Mouse (Mus musculus): ENCODE results near the gene Hk1. TPM values are rescaled to one million over a fixed set of nuclear protein-coding genes. Genes with fewer than 3 reads are reported as not detected.

The Hk1 gene
- polyA plus RNA-seq, 1 experiment from 2014 or later = 96.0 TPM

DNA sequence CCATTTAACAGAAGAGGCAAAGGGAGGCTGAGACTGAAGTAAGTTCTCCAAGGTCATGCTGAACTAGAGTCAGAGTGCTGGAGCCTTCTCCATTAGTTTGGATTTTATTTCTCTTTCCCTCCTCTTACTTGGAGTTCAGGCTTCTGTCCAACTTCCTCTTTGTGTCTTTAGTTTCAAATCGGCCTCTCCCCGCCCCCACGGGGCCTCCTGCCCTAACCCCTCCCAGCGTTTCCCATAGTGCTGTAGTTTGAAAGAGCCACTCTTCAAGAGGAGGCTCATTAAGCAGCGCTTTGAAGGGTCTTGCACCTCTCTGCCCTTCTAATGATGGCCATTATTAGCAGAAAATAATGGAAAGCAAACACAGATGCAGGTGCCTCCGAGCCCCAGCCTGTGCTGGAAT is 68.2 kb downstream of the Hk1 start:
- no peaks in the 10 kb centered on the region for H3K27me3 ChIP-seq
- no peak for ATAC-seq (ENCODE audit: low read depth)
- no peaks in the 10 kb centered on the region for H3K9me3 ChIP-seq
- H3K4me2 ChIP-seq = no peak overlapping the region
- WGBS = 32% methylated on average over 6 of the region's 6 CpGs
- no peak overlapping the region for H3K9ac ChIP-seq
- 0 out of 2 replicates have a peak, but pooled peaks cover 6% of the 10 kb centered on the region for H3K4me1 ChIP-seq (replicated peaks)
- no peak overlapping the region for H3K27ac ChIP-seq (replicated peaks)
- no peak overlapping the region for H3K4me3 ChIP-seq
- H3K36me3 ChIP-seq = 0 out of 2 replicates have a peak, but pooled peaks cover 7% of the 10 kb centered on the region

DNA sequence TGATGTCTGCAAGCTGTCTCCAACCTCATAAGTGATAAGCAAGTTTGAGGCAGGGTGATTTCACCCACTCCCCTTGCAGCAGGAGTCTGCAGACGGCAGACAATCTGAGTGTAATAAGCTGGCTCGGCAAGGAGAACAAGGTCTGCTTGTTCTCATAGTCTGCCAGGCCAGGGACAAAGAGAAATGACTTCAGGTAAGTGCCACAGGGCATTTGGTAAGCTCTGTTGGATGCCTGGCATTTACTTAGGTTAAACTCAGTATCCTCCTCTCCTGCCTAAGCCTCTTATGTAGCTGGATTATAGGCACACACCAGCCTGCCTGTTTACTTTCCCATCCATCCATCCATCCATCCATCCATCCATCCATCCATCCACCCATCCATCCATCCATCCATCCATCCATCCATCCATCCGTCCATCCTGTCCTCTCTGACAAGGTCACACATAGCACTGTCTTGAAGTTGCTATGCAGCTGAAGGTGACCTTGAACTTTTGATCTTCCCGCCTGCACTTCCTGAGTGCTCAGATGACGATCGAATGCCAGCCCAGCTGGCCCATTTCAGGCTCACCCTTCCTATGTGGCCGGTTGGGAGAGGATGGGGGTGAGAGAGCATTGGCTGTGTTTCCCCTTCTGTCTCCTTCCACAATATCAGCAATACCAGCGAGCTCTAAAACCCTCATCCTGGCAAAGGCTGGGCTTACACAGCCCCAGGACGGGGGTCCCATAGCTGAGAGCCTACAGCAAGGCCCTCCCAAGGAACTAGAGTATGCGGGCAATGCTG is 69.3 kb downstream of the Hk1 start:
- Histone ChIP-seq H3K4me3 (no peak overlapping the region), H3K4me2 (no peak overlapping the region), H3K27me3 (no peaks in the 10 kb centered on the region), H3K9ac (no peak overlapping the region), H3K4me1 (replicated peaks) (0 out of 2 replicates have a peak, but pooled peaks cover 6% of the 10 kb centered on the region), H3K36me3 (0 out of 2 replicates have a peak, but pooled peaks cover 7% of the 10 kb centered on the region), H3K9me3 (no peaks in the 10 kb centered on the region), H3K27ac (replicated peaks) (no peak overlapping the region)
- WGBS = 86% methylated on average over 10 of the region's 10 CpGs
- no peak for ATAC-seq (ENCODE audit: low read depth)

DNA sequence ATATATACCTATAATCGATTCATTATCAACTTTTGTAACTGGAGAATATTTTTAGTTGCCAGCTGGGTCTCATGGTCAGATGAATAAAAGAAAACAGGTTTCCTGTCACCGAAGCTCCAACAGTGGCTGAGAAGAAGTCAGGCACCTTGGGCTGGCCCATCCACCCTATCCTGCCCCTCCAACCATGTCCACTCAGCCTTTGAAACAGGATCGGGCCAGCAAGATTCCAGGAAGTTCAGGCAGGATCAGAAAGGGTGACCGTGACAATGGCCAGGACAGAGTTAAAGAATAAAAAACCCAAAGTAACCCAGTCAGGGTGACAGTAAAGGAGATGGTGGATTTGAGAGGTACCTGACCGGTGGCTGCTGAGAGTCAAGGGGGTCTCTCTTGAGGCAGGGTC is 70.1 kb downstream of the Hk1 start:
- Histone ChIP-seq H3K4me3 (no peak overlapping the region), H3K27me3 (no peaks in the 10 kb centered on the region), H3K36me3 (peaks cover 4% of the 10 kb centered on the region; the same call in 1 of the 2 replicates), H3K9ac (no peak overlapping the region), H3K4me1 (replicated peaks) (0 out of 2 replicates have a peak, but pooled peaks cover 6% of the 10 kb centered on the region), H3K9me3 (no peaks in the 10 kb centered on the region), H3K4me2 (no peak overlapping the region), H3K27ac (replicated peaks) (no peak overlapping the region)
- no peak for ATAC-seq (ENCODE audit: low read depth)
- WGBS = 91% methylated on average over 5 of the region's 5 CpGs

DNA sequence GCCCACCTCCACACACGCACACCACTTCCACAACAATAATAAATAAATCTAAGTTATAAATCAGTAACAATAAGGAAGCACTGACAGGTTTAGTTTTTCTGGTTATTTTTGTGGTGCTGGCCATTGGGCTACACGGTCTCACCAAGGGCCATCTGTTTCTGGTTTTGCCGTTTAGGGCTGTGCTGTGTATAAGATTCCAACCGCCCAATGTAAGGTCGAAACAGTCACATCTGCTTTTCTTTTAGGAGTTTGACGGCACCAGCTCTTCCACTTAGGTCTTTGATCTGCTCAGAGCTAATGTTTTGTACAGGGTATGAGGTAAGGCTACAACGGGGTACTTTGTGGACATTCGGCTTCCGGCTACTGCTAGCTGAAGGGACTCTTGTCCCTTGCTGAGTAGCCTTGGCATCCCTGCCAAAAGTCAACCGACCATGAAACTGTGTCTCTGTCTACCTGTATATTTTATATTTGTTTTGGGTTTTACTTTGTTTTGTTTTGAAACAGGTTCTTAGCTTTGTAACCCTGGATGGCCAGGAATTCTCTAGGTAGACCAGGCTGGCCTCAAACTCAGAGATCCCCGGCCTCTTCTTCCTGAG is 70.7 kb downstream of the Hk1 start:
- H3K4me3 ChIP-seq = no peak overlapping the region
- no peaks in the 10 kb centered on the region for H3K27me3 ChIP-seq
- no peak overlapping the region for H3K4me2 ChIP-seq
- 88% methylated on average over 11 of the region's 11 CpGs for WGBS
- 0 out of 2 replicates have a peak, but pooled peaks cover 6% of the 10 kb centered on the region for H3K4me1 ChIP-seq (replicated peaks)
- H3K36me3 ChIP-seq = peaks cover 9% of the 10 kb centered on the region
- no peaks in the 10 kb centered on the region for H3K9me3 ChIP-seq
- ATAC-seq (ENCODE audit: low read depth) = no peak
- no peak overlapping the region for H3K9ac ChIP-seq
- H3K27ac ChIP-seq (replicated peaks) = no peak overlapping the region

DNA sequence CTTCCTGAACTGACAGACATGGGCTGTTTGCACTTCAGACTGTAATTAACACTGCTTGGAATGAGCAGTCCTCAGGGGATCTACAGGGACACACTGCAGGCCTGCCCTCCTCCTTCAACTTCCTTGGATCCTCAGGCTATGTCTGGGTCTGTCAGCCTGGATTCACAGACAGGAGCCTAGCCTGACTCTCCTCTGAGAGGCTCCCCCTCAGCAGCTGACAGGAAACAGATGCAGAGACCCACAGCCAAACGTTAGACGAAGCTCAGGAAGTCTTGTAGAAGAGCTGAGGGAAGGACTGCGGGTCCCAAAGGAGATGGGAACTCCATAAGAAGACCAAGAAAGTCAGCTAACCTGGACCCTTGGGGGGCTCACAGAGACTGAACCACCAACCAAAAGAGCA is 73.2 kb downstream of the Hk1 start:
- ATAC-seq (ENCODE audit: low read depth) = no peak
- Histone ChIP-seq H3K9me3 (no peaks in the 10 kb centered on the region), H3K4me2 (no peak overlapping the region), H3K27me3 (no peaks in the 10 kb centered on the region), H3K27ac (replicated peaks) (no peak overlapping the region), H3K9ac (no peak overlapping the region), H3K36me3 (peaks cover 25% of the 10 kb centered on the region), H3K4me3 (no peak overlapping the region), H3K4me1 (replicated peaks) (0 out of 2 replicates have a peak, but pooled peaks cover 2% of the 10 kb centered on the region)
- 62% methylated on average over 3 of the region's 3 CpGs for WGBS

DNA sequence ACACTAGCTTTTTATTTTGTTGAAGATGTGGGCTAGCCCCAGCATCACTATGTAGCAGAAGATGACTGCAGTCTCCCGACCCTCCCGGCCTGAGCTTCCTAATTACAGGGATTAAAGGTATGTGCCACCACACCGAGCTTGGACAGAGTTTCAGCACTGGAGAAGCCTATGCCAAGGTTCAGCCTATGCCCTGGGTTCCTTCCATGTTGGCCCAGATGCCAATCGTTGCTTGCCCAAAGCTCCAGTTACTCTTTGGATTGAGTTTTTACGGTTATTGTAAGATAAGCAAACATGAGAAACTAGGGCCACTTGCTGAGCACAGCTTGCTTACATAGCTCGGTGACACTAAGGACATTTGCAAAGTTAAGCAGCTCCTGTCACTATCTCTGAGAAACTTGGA is 74.6 kb downstream of the Hk1 start:
- Histone ChIP-seq H3K27me3 (no peaks in the 10 kb centered on the region), H3K4me1 (replicated peaks) (no peaks in the 10 kb centered on the region), H3K4me2 (no peak overlapping the region), H3K36me3 (peaks cover 25% of the 10 kb centered on the region), H3K27ac (replicated peaks) (no peak overlapping the region), H3K9me3 (no peaks in the 10 kb centered on the region), H3K9ac (no peak overlapping the region), H3K4me3 (no peak overlapping the region)
- no peak for ATAC-seq (ENCODE audit: low read depth)
- 81% methylated on average over 6 of the region's 6 CpGs for WGBS

DNA sequence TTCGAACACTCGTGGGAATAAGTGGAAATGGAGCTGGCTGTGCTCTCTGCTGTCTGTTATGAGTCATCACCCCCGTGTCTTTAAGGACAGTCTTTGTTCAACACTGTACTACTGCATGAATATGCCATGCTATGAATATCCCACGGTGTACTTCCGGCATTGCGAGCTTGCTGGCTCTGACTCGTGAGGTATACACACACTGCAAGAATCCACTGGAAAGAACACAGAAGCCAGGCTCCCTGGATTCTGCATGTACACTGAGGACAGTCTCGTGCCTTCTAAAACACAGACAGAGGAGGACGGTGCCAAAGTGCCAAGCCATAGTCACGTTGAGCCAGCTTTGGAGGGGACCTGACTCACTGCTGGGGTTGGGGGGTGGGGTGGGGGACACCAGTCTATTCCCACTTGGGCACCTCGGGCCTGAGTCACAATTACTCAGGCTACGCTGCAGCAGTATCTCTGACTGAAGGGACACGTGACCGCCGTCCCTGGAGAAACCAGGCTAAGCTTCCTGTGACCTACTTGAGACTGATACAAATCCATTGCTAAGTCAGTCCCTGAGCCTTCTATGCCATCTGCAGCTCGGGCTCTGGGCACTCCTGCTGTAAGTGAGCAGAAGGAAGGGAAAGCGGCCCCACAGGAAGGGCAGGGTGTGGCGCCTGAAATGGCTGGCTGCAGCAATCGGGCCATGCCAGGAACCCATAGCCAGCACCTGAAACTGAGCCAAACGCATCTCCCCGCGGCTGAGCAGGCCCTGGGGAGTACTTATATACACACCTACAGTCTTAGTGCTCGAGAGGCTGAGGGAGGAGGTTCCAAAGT is 79.5 kb downstream of the Hk1 start:
- peaks cover 51% of the 10 kb centered on the region for H3K36me3 ChIP-seq

DNA sequence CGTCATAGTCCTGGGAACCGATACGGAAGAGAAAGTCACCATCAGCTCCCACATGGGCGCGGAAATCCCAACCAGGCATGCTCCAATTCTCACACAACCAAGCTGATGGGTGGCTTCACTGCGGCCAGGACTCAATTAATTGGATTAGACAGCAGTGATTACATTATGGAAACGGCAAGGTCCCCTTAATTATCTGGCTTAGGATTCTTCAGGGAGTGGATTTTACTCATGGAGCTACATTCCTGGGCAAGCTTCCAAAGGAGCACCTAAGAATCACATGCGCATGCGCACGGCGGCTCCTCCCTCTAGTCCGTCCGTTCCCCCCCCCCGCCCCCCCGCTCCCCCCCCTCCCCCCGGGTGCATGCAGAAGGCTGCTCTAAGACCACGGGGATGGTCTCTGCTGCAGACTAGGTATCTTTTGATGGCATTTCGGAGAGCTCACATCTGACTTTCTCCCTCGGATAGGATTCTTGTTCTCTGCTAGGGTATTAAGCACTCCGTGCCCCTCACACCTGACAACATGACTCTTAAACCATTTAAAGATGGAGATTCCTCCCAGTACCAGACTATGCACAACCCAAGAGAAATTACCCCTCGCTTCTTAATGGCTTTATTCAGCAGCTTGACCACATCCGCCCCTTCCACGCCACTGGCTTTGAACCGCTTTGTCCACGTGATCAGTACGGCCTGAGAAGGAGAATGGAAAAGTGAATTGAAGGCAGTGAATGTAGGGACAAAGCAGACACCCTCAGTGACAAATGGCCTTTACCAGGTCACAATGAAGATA is 83.4 kb downstream of the Hk1 start:
- WGBS = 47% methylated on average over 25 of the region's 26 CpGs
- peaks cover 65% of the 10 kb centered on the region for H3K36me3 ChIP-seq
- peak overlapping the region; percentile 24; the same call in 1 of the 2 replicates for H3K4me2 ChIP-seq
- H3K9ac ChIP-seq = no peak overlapping the region
- ATAC-seq (ENCODE audit: low read depth) = peak; percentile 44; the same call in 1 of the 2 replicates
- no peaks in the 10 kb centered on the region for H3K27me3 ChIP-seq
- H3K4me1 ChIP-seq (replicated peaks) = peaks cover 4% of the 10 kb centered on the region; the same call in 1 of the 2 replicates
- no peak overlapping the region for H3K27ac ChIP-seq (replicated peaks)
- H3K4me3 ChIP-seq = no peak overlapping the region
- H3K9me3 ChIP-seq = no peaks in the 10 kb centered on the region

More for the DNA sequence above, 79.5 kb downstream of the Hk1 start:
- Histone ChIP-seq H3K4me3 (no peak overlapping the region), H3K27me3 (no peaks in the 10 kb centered on the region), H3K27ac (replicated peaks) (no peak overlapping the region), H3K4me2 (no peak overlapping the region), H3K9ac (no peak overlapping the region), H3K4me1 (replicated peaks) (peaks cover 4% of the 10 kb centered on the region; the same call in 1 of the 2 replicates), H3K9me3 (no peaks in the 10 kb centered on the region)
- 80% methylated on average over 23 of the region's 23 CpGs for WGBS
- no peak for ATAC-seq (ENCODE audit: low read depth)

DNA sequence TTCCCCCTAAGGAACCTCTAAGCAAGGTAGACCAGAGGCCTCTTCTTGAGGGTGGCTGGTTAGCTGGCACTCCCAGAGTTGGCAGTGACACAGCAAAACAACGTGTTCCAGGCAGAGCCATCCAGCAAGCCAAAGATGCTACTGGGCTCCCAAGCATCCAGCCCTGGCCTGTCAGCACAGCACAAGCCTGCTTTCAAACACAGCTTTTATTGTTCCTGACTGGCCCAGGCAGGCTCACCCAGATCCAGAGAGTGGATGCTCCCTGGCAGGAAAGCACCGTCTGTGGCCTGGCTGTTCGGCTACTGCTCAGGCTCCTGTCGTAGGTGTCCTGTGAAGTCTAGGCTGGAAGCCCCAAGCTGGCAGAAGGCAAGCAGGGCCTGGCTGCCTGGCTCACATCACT is 85.6 kb downstream of the Hk1 start:
- Histone ChIP-seq H3K27me3 (no peaks in the 10 kb centered on the region), H3K4me3 (no peak overlapping the region), H3K4me2 (no peak overlapping the region), H3K36me3 (peaks cover 81% of the 10 kb centered on the region), H3K4me1 (replicated peaks) (peaks cover 4% of the 10 kb centered on the region; the same call in 1 of the 2 replicates), H3K9ac (no peak overlapping the region), H3K27ac (replicated peaks) (no peak overlapping the region), H3K9me3 (no peaks in the 10 kb centered on the region)
- ATAC-seq (ENCODE audit: low read depth) = no peak
- WGBS = 80% methylated on average over 4 of the region's 4 CpGs

DNA sequence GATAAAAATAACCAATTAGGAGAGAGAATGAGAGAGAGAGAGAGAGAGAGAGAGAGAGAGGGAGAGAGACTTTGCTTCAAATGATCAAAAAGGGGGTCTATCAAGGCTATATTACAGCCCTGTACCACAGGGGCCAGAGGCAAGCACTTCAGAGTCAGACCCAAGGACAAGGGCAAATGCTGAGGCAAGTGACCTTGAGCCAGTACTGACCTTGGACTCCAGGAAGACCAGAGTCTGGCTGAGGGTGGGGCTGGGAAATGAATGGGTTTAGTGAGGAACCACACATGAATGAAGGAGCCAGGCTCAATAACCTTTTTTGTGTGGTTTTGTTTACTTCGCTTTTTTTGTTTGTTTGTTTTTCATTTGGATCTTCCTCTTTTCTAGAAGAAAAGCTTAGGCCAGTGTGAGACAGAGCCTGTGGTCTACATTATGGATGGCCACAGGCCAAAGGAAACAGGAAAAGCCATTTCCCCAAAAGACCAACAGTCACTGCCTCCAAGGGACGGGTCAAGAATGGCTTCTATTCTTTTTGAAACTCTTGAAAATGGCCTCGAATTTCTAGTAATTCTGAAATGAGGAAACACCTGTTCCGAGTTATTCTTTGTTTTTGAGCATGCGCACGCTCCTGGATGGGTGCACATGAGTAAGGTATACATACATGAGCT is 92.1 kb downstream of the Hk1 start:
- 82% methylated on average over 6 of the region's 6 CpGs for WGBS
- no peak overlapping the region for H3K27ac ChIP-seq (replicated peaks)
- H3K27me3 ChIP-seq = no peaks in the 10 kb centered on the region
- ATAC-seq (ENCODE audit: low read depth) = no peak
- H3K9ac ChIP-seq = no peak overlapping the region
- H3K4me3 ChIP-seq = no peak overlapping the region
- H3K4me2 ChIP-seq = no peak overlapping the region
- H3K4me1 ChIP-seq (replicated peaks) = no peaks in the 10 kb centered on the region
- H3K36me3 ChIP-seq = peaks cover 81% of the 10 kb centered on the region
- no peaks in the 10 kb centered on the region for H3K9me3 ChIP-seq

DNA sequence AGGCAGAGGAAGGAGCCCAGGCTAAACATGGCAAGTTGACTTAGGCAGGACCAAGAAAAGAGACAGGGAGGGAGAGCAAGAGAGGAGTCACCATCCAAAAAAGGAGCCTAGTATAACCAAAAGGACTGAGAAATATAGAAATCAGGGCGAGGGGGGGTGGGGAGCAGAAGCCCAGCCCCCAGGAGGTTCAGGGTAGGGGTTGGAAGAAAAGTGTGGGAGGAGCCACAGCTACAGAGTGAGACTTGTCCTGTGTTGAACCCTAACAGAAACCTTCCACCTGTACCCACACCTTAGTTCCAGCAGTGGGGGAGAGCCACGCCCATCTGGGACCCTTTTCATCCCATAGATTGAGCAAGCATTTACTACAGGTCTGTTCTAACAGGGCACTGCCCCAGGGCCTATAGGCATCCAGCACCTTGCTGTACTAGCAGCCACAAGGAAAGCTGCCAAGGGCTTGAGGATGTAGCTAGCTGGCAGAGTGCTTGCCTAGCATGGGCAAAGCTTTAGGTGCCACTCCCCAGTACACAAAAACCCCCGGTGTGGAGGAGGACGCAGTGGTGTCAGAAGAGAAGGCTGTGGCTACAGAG is 96.4 kb downstream of the Hk1 start:
- WGBS = 89% methylated on average over 4 of the region's 4 CpGs
- H3K36me3 ChIP-seq = peaks cover 85% of the 10 kb centered on the region
- ATAC-seq (ENCODE audit: low read depth) = no peak
- H3K27ac ChIP-seq (replicated peaks) = no peak overlapping the region
- no peaks in the 10 kb centered on the region for H3K27me3 ChIP-seq
- H3K9ac ChIP-seq = no peak overlapping the region
- no peaks in the 10 kb centered on the region for H3K4me1 ChIP-seq (replicated peaks)
- no peak overlapping the region for H3K4me3 ChIP-seq
- H3K9me3 ChIP-seq = no peaks in the 10 kb centered on the region
- no peak overlapping the region for H3K4me2 ChIP-seq
